ENCODE assay signal across 19 mouse cellular contexts in the genomic region with DNA sequence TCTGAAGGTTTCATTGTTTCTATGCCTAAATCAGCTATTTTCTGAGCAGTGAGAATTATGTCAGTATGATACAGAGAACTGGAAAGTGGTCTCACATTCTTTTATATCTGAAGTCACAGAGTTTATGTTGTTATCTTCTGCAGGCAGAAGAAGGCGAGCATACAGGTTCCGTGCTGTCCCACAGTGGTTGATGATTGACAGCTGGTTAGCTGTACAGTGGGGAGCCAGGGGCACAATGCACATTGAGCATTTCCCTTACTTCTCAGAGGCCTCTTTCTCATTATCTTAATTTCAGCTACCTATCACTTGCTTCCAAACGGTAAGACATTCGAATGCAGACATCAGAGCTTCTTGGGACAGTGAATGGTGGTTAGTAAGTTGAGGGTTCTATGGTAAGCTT.
DNase-seq lines count a peak whose midpoint lies in the region; ATAC-seq and TF ChIP-seq lines count a peak whose summit lies in the region.
"Had no signal": no experiment of that assay in that cellular context is flagged by ENCODE, and none has a peak within 500 bp of the region (broad histone marks: within the 10 kb centered on the region; RNA-seq: fewer than 3 reads in every experiment).

No protein-coding gene starts in this region.

- H3K36me3 ChIP-seq in hindbrain, embryonic 10.5 days, result no peaks in the 10 kb centered on the region
- H3K36me3 ChIP-seq in hindbrain, postnatal 0 days (ENCODE audit: insufficient read depth, low read length), result no peaks in the 10 kb centered on the region
- no peaks in the 10 kb centered on the region for H3K36me3 ChIP-seq in midbrain, embryonic 11.5 days (ENCODE audit: control insufficient read depth, insufficient read depth, low read length)
- H3K36me3 ChIP-seq in midbrain, postnatal 0 days (ENCODE audit: insufficient read depth, low read length), result no peaks in the 10 kb centered on the region
- H3K36me3 ChIP-seq in liver, embryonic 16.5 days (ENCODE audit: control insufficient read depth, insufficient read depth), result no peaks in the 10 kb centered on the region
- H3K36me3 ChIP-seq: embryonic facial prominence, embryonic 12.5 days; forebrain, embryonic 15.5 days; heart, embryonic 12.5 days; hindbrain, embryonic 15.5 days had no signal

- 84% methylated on average over 4 of the region's 4 CpGs for WGBS in hindbrain, embryonic 10.5 days
- 61% methylated on average over 4 of the region's 4 CpGs for WGBS in hindbrain, postnatal 0 days
- WGBS in midbrain, embryonic 11.5 days, result 93% methylated on average over 4 of the region's 4 CpGs
- 71% methylated on average over 4 of the region's 4 CpGs for WGBS in midbrain, postnatal 0 days
- WGBS in liver, embryonic 16.5 days (ENCODE audit: insufficient replicate concordance), result 14% methylated on average over 4 of the region's 4 CpGs

- no peak for DNase-seq in hindbrain, embryonic 10.5 days (ENCODE audit: low spot score)
- DNase-seq in hindbrain, postnatal 0 days (ENCODE audit: low spot score), result no peak
- DNase-seq in midbrain, embryonic 11.5 days (ENCODE audit: low spot score, missing footprints), result peak; percentile 47
- DNase-seq in midbrain, postnatal 0 days (ENCODE audit: low spot score), result no peak
- DNase-seq in adrenal gland, postnatal 4 days (ENCODE audit: low spot score in 2 of 2), result no peak
- DNase-seq in layer of hippocampus, postnatal 25 days (ENCODE audit: extremely low spot score in 1 of 2, low spot score in 1 of 2), result no peak
- DNase-seq: adrenal gland, adult 2 months; adrenal gland, postnatal 25 days; cerebellum, adult 8-10 months; cerebellum, postnatal 14 days; gastrocnemius, postnatal 36 days; heart, adult 2 months had no signal

- no peak for TF ChIP-seq CTCF in hindbrain, postnatal 0 days (IDR thresholded peaks at IDR 0.05; ENCODE audit: low read depth)
- no peak for TF ChIP-seq CTCF in midbrain, postnatal 0 days (IDR thresholded peaks at IDR 0.05)

- H3K9ac ChIP-seq in hindbrain, postnatal 0 days (replicated peaks; ENCODE audit: low read length), result no peak overlapping the region
- H3K9ac ChIP-seq in midbrain, embryonic 11.5 days (ENCODE audit: low read length), result no peak overlapping the region
- H3K9ac ChIP-seq in midbrain, postnatal 0 days (replicated peaks; ENCODE audit: low read length, poor library complexity, severe bottlenecking), result no peak overlapping the region
- H3K9ac ChIP-seq in liver, embryonic 16.5 days (ENCODE audit: low read depth, low read length), result no peak overlapping the region
- H3K9ac ChIP-seq: embryonic facial prominence, embryonic 12.5 days; forebrain, embryonic 15.5 days; heart, embryonic 12.5 days; hindbrain, embryonic 15.5 days had no signal

- no peak overlapping the region for H3K4me3 ChIP-seq in hindbrain, embryonic 10.5 days
- no peak overlapping the region for H3K4me3 ChIP-seq in hindbrain, postnatal 0 days (ENCODE audit: low read length)
- no peak overlapping the region for H3K4me3 ChIP-seq in midbrain, embryonic 11.5 days (ENCODE audit: low read depth, low read length)
- no peak overlapping the region for H3K4me3 ChIP-seq in midbrain, postnatal 0 days (ENCODE audit: low read depth, low read length)
- no peak overlapping the region for H3K4me3 ChIP-seq in liver, embryonic 16.5 days (ENCODE audit: low read depth, low read length)
- H3K4me3 ChIP-seq: embryonic facial prominence, embryonic 12.5 days; forebrain, embryonic 15.5 days; heart, adult 2 months; heart, embryonic 12.5 days; hindbrain, embryonic 15.5 days had no signal

- peak overlapping the region; percentile 35; the same call in 1 of the 2 replicates for H3K27ac ChIP-seq in hindbrain, embryonic 10.5 days
- no peak overlapping the region for H3K27ac ChIP-seq in hindbrain, postnatal 0 days
- H3K27ac ChIP-seq in midbrain, embryonic 11.5 days (ENCODE audit: low read depth, low read length), result no peak overlapping the region
- no peak overlapping the region for H3K27ac ChIP-seq in midbrain, postnatal 0 days (ENCODE audit: low read depth, low read length)
- no peak overlapping the region for H3K27ac ChIP-seq in liver, embryonic 16.5 days (ENCODE audit: low read length)
- H3K27ac ChIP-seq: embryonic facial prominence, embryonic 12.5 days; forebrain, embryonic 15.5 days; heart, adult 2 months; hindbrain, embryonic 15.5 days had no signal

- peaks cover 23% of the 10 kb centered on the region for H3K4me1 ChIP-seq in hindbrain, embryonic 10.5 days (replicated peaks)
- no peaks in the 10 kb centered on the region for H3K4me1 ChIP-seq in hindbrain, postnatal 0 days (ENCODE audit: insufficient read depth, low read length)
- peaks cover 8% of the 10 kb centered on the region for H3K4me1 ChIP-seq in midbrain, embryonic 11.5 days (ENCODE audit: control insufficient read depth, insufficient read depth, low read length)
- H3K4me1 ChIP-seq in midbrain, postnatal 0 days (ENCODE audit: insufficient read depth, low read length), result no peaks in the 10 kb centered on the region; the same call in 1 of the 2 replicates
- peaks cover 6% of the 10 kb centered on the region for H3K4me1 ChIP-seq in liver, embryonic 16.5 days (ENCODE audit: control insufficient read depth, low read depth, low read length)
- H3K4me1 ChIP-seq: heart, embryonic 12.5 days had no signal

- no peaks in the 10 kb centered on the region for H3K9me3 ChIP-seq in hindbrain, embryonic 10.5 days
- H3K9me3 ChIP-seq in hindbrain, postnatal 0 days (ENCODE audit: low read length), result no peaks in the 10 kb centered on the region
- peaks cover 4% of the 10 kb centered on the region; the same call in 1 of the 2 replicates for H3K9me3 ChIP-seq in midbrain, embryonic 11.5 days (ENCODE audit: control insufficient read depth, low read length)
- H3K9me3 ChIP-seq in midbrain, postnatal 0 days (ENCODE audit: low read length), result no peaks in the 10 kb centered on the region
- no peaks in the 10 kb centered on the region for H3K9me3 ChIP-seq in liver, embryonic 16.5 days (replicated peaks; ENCODE audit: control insufficient read depth, low read length)
- H3K9me3 ChIP-seq: embryonic facial prominence, embryonic 12.5 days; forebrain, embryonic 15.5 days; heart, embryonic 12.5 days; hindbrain, embryonic 15.5 days had no signal

- no peak overlapping the region for H3K4me2 ChIP-seq in hindbrain, postnatal 0 days (ENCODE audit: low read depth, low read length)
- H3K4me2 ChIP-seq in midbrain, embryonic 11.5 days, result no peak overlapping the region
- H3K4me2 ChIP-seq in midbrain, postnatal 0 days (ENCODE audit: low read depth, low read length, poor library complexity, severe bottlenecking), result no peak overlapping the region
- H3K4me2 ChIP-seq in liver, embryonic 16.5 days (ENCODE audit: low read depth, low read length), result no peak overlapping the region
- H3K4me2 ChIP-seq: embryonic facial prominence, embryonic 12.5 days; forebrain, embryonic 15.5 days; heart, embryonic 12.5 days; hindbrain, embryonic 15.5 days had no signal

- ATAC-seq in hindbrain, postnatal 0 days, result no peak
- no peak for ATAC-seq in midbrain, embryonic 11.5 days (ENCODE audit: low FRiP score)
- ATAC-seq in midbrain, postnatal 0 days (ENCODE audit: low FRiP score), result no peak
- ATAC-seq in liver, embryonic 16.5 days (ENCODE audit: low read depth), result peak; percentile 70
- ATAC-seq: activated CD4-positive, CD25-positive, alpha-beta regulatory T cell, adult 4 months; forebrain, embryonic 15.5 days; Patski had no signal

- H3K27me3 ChIP-seq in hindbrain, embryonic 10.5 days (ENCODE audit: insufficient read depth, poor library complexity, severe bottlenecking), result no peaks in the 10 kb centered on the region
- H3K27me3 ChIP-seq in hindbrain, postnatal 0 days (ENCODE audit: insufficient read depth, low read length), result no peaks in the 10 kb centered on the region
- H3K27me3 ChIP-seq in midbrain, embryonic 11.5 days (ENCODE audit: control insufficient read depth, insufficient read depth, low read length), result no peaks in the 10 kb centered on the region
- H3K27me3 ChIP-seq in midbrain, postnatal 0 days (ENCODE audit: insufficient read depth, low read length), result no peaks in the 10 kb centered on the region
- H3K27me3 ChIP-seq in liver, embryonic 16.5 days (ENCODE audit: control insufficient read depth, insufficient read depth, low read depth, low read length), result no peaks in the 10 kb centered on the region
- H3K27me3 ChIP-seq: embryonic facial prominence, embryonic 12.5 days; forebrain, embryonic 15.5 days; heart, embryonic 12.5 days; hindbrain, embryonic 15.5 days had no signal
